Mouse (Mus musculus) urinary bladder, adult 18-20 months (tissue): ENCODE results near the gene Foxm1.

ENCODE experiments used
- DNase-seq, 2 experiments: peaks; one replicate each; pipeline ENCODE4 v3.0.0; 2022; ENCODE audit warnings: low spot score in 2 of 2, mixed read lengths in 2 of 2

Foxm1 gene

GRCm38 (mm10) chr6:128362381-128363006, at the start of gene Foxm1, which contains the start of gene Rhno1:
Gene Foxm1 (plus strand): TSS chr6:128362967.
Gene Rhno1 (minus strand): TSS chr6:128362911.
- DNase-seq = peak; percentile 75 to 82

- DNase-seq = no peak
Measured at GRCm38 (mm10) chr6:128314796-128315195, 48.0 kb upstream of the Foxm1 start.

GRCm38 (mm10) chr6:128315597-128315996, 47.2 kb upstream of the Foxm1 start:
- no peak for DNase-seq

- DNase-seq = peak in 1 of 2 experiments; percentile 30
Measured at GRCm38 (mm10) chr6:128318317-128318716, 44.5 kb upstream of the Foxm1 start.

GRCm38 (mm10) chr6:128334397-128335124, 28.2 kb upstream of the Foxm1 start:
- peak; percentile 48 to 54 for DNase-seq

GRCm38 (mm10) chr6:128337467-128337866, 25.3 kb upstream of the Foxm1 start:
- DNase-seq = no peak

GRCm38 (mm10) chr6:128338876-128339275, 23.9 kb upstream of the Foxm1 start:
- no peak for DNase-seq

GRCm38 (mm10) chr6:128341956-128342723, 20.6 kb upstream of the Foxm1 start:
- no peak for DNase-seq

GRCm38 (mm10) chr6:128345623-128346022, 17.1 kb upstream of the Foxm1 start:
- DNase-seq = no peak

- no peak for DNase-seq
Measured at GRCm38 (mm10) chr6:128346782-128347181, 16.0 kb upstream of the Foxm1 start.

- DNase-seq = no peak
Measured at GRCm38 (mm10) chr6:128349711-128350110, 13.1 kb upstream of the Foxm1 start.

- DNase-seq = no peak
Measured at GRCm38 (mm10) chr6:128354140-128354539, 8.6 kb upstream of the Foxm1 start.

GRCm38 (mm10) chr6:128355201-128355681, 7.5 kb upstream of the Foxm1 start:
- peak in 1 of 2 experiments; percentile 37 for DNase-seq

GRCm38 (mm10) chr6:128355726-128356416, 6.9 kb upstream of the Foxm1 start, which contains the start of gene Tulp3:
Gene Tulp3 (minus strand): TSS chr6:128355851.
- peak; percentile 90 to 92 for DNase-seq

GRCm38 (mm10) chr6:128358999-128359398, 3.8 kb upstream of the Foxm1 start:
- peak in 1 of 2 experiments; percentile 55 for DNase-seq

GRCm38 (mm10) chr6:128361901-128362300, 866 bp upstream of the Foxm1 start:
- no peak for DNase-seq

- DNase-seq = no peak
Measured at GRCm38 (mm10) chr6:128363007-128363825, 449 bp downstream of the Foxm1 start.

- DNase-seq = no peak
Measured at GRCm38 (mm10) chr6:128364721-128365120, 2.0 kb downstream of the Foxm1 start.

- DNase-seq = no peak
Measured at GRCm38 (mm10) chr6:128366466-128366865, 3.7 kb downstream of the Foxm1 start.

- DNase-seq = no peak
Measured at GRCm38 (mm10) chr6:128370040-128370439, 7.3 kb downstream of the Foxm1 start.

- no peak for DNase-seq
Measured at GRCm38 (mm10) chr6:128375192-128375591, 12.4 kb downstream of the Foxm1 start, which contains the start of the genes Tex52 and Gm44596. Gene Tex52 (plus strand): TSS chr6:128375456. Gene Gm44596 (plus strand): TSS chr6:128375503.
